Mouse (Mus musculus) cerebellum, adult 9-10 months (tissue): ENCODE measurements around the gene Tns4.

Experiments
- DNase-seq: peaks from one replicate; pipeline ENCODE4 v3.0.0; 2022

Tns4 gene

GRCm38 (mm10) chr11:99043632-99044031, 45.5 kb downstream of the Tns4 start:
- no peak for DNase-seq

GRCm38 (mm10) chr11:99042834-99043431, 46.2 kb downstream of the Tns4 start:
- no peak for DNase-seq

- no peak for DNase-seq
Observed at GRCm38 (mm10) chr11:99041841-99042780, 47.0 kb downstream of the Tns4 start.

- no peak for DNase-seq
Observed at GRCm38 (mm10) chr11:99041051-99041729, 47.9 kb downstream of the Tns4 start, which contains the start of gene Igfbp4. TSS of gene Igfbp4 (plus strand) at chr11:99041244.

- no peak for DNase-seq
Observed at GRCm38 (mm10) chr11:99040346-99040974, 48.6 kb downstream of the Tns4 start.

- peak; percentile 59 for DNase-seq
Observed at GRCm38 (mm10) chr11:99039782-99040181, 49.3 kb downstream of the Tns4 start.

- DNase-seq, result no peak
Observed at GRCm38 (mm10) chr11:99036254-99036653, 52.9 kb downstream of the Tns4 start.

DNA sequence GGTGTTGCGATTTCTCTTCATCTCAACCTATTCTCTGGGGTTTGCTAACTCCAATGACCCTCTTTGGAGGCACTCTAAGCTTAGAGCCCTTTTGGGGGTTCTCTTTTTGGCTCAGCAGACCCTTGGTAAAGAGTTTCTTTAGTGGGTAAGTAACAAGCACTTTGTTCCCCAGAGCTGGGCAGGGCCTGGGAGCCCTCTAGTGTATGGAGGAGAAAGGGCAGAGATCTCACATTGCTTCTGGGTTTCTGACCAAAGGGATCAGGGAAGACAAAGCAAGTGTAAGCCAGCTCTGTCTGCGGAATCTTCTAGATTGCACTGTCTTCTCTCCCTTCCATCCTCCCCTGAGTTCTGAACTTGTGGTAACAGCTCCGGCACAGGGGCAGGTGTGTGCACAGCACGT, 53.8 kb downstream of the Tns4 start:
- no peak for DNase-seq

GRCm38 (mm10) chr11:99026899-99027440, 62.1 kb downstream of the Tns4 start:
- no peak for DNase-seq

DNA sequence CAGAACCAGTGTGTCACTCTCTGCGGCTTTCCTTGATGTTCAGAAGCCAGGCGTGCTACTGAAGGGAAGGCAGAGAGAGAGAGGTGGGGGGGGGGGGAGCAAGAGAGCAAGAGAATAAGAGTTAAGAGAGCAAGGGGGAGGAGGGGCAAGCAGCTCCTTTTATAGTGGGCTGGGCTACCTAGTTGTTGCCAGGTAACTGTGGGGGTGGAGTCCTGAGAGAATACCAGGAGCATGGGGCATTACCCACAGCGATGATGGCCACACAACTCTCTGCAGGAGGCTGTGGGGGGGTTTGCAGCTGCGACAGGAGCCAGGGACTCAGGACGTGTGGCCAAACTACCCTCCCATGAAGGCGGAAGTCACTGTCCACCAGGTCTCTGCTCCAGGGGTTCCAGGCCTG, 63.2 kb downstream of the Tns4 start:
- no peak for DNase-seq

DNA sequence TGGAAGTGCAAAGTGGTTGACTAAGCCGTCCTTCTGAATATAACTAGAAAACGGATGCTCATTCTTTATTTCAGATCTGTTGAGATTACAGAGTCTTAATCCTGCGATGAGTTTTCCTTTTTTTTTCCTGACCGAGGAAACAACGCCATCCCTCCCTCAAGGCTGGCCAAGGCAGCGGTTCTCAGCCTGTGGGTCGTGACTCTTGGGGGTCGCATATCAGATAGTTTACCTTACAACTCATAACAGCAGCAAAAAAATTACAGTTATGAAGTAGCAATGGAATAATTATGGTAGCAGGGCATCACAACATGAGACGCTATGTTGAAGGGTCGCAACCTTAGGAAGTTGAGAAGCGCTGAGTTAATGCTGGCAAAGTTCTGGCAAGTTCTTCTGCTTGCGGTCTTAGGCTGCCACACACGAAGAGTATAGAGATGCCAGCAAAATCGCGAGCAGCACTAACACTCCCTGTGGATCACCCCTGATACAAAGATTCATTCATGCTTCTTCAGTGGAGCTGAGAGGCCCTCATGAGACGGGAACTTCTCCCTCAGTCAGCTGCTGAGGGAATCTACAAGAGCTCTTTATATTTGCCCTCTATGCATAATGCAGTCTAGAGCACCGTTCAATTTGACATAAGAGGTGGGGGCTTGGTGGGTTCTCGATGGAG, 64.5 kb downstream of the Tns4 start:
- DNase-seq, result no peak

DNA sequence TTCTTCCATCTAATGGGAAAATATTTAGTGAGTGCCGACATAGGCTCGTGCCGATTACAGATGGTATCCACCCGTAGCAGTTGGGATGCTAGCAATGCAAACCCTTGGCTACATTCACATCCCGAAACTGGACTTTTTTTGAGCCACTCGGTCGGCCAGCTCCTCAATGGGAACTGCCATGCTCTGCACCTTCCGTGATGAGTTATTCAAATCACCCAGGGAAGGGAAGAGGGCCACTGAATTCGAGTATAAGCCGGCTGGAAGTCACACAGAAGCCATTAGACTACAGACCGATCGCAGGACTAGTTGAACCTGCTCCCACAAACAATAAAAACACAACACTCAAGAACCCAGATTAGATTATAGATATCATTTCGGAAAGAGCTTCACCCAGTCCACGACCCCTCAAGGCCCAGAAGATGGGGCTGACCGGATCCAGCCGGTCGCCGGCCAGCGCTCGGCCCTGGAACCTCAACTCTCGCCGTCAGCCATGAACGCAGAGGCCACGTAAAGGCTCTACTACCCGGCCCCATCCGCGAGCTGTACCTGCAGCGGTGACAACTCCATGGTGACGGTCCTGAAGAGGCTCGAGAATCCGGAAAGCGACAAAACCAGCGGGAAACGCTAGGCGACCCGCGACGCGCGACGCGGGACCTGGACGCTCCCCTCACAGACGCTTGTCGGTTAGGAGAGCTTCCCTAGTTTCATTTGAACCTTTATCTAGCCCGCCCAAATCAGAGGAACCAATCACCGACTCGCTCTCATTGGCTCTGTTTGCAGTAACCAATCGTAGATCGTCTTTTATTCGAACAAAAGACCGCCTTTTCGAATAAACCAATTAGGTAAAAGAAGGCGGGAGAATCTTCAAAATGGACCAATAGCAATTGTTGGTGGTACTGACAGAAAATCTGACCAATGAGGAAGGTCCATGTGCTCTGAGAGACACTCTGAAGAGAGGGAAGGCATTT, 65.3 kb downstream of the Tns4 start, which contains the start of gene Top2a:
Gene Top2a, minus strand, starts transcription at position 690 of the 968 bp plus-strand sequence.
- peak; percentile 100 for DNase-seq

- no peak for DNase-seq
Observed at GRCm38 (mm10) chr11:99023094-99023493, 66.0 kb downstream of the Tns4 start.

DNA sequence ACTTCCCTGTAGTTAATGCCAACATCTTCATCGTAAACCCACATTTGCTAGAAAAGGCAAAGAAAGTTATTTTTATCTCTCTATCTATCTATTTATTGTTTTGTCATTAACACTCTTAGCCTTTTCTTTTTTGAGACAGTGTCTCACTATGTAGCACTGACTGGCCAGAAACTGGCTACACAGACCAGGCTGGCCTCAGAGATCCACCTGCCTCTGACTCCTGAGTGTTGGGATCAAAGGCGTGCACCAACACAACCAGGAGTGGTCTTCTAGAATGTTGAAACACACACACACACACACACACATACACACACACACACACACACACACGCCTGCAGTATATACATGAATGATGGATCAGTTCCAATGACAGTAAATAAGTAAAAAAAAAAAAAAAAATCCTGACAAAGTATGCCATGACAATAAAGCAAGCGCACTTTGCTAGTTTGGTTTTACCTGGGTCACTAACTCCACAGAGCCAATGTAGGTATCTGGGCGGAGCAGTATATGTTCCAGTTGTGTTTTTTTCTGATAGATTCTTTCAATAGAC, 66.6 kb downstream of the Tns4 start:
- no peak for DNase-seq

GRCm38 (mm10) chr11:99019844-99020243, 69.3 kb downstream of the Tns4 start:
- no peak for DNase-seq
